Mouse (Mus musculus) lung, postnatal 0 days (tissue): ENCODE results near the gene Asgr1. TPM values are rescaled to one million over a fixed set of nuclear protein-coding genes. Genes with fewer than 3 reads are reported as not detected.
A peak's percentile ranks its signal among the peaks of the same experiment; 100 is the strongest.

Experiments used
- ATAC-seq: fragments of 200-750 bp; cut with Nextera tagmentation; 2 replicates; pipeline ENCODE4 v1.8.0; 2017; ENCODE audit warnings: moderate library complexity
- DNase-seq: peaks from one replicate; pipeline ENCODE4 v3.0.0-alpha.2; 2016; ENCODE audit warnings: low spot score
- H3K27ac ChIP-seq: fragments of 300-500 bp; sonication (generic); 2 replicates; pipeline ENCODE4 v1.5.1; 2014; ENCODE audit warnings: antibody characterized with exemption, mild to moderate bottlenecking, low read length, mixed read lengths
- H3K27me3 ChIP-seq: fragments of 300-500 bp; sonication (generic); replicated peaks from 2 replicates; pipeline ENCODE4 v1.6.1; 2014; ENCODE audit warnings: low read length, mixed read lengths; ENCODE audit not compliant: insufficient read depth
- H3K36me3 ChIP-seq: fragments of 300-500 bp; sonication (generic); 2 replicates; pipeline ENCODE4 v1.6.1; 2014; ENCODE audit warnings: low read length, mixed read lengths; ENCODE audit not compliant: insufficient read depth
- H3K4me1 ChIP-seq: fragments of 300-500 bp; sonication (generic); 2 replicates; pipeline ENCODE4 v1.6.1; 2014; ENCODE audit warnings: antibody characterized with exemption, low read depth, low read length, mixed read lengths; ENCODE audit not compliant: insufficient read depth
- H3K4me2 ChIP-seq: fragments of 300-500 bp; sonication (generic); replicated peaks from 2 replicates; pipeline ENCODE4 v1.6.1; 2014; ENCODE audit warnings: low read depth, mild to moderate bottlenecking, low read length, moderate library complexity, mixed read lengths
- H3K4me3 ChIP-seq: fragments of 300-500 bp; sonication (generic); 2 replicates; pipeline ENCODE4 v1.5.1; 2014; ENCODE audit warnings: low read depth, low read length
- H3K9ac ChIP-seq: fragments of 300-500 bp; sonication (generic); replicated peaks from 2 replicates; pipeline ENCODE4 v1.6.1; 2014; ENCODE audit warnings: low read depth, mild to moderate bottlenecking
- H3K9me3 ChIP-seq: fragments of 300-500 bp; sonication (generic); 2 replicates; pipeline ENCODE4 v1.6.1; 2016; ENCODE audit warnings: low read length, mixed read lengths
- CTCF ChIP-seq: IDR thresholded peaks from 2 replicates; pipeline ENCODE4 v1.5.1; 2016; ENCODE audit warnings: antibody characterized with exemption, mild to moderate bottlenecking
- EP300 ChIP-seq: IDR thresholded peaks from 2 replicates; pipeline ENCODE4 v1.6.1; 2016; ENCODE audit warnings: antibody characterized with exemption, mild to moderate bottlenecking, control low read depth
- WGBS: fragments of 180-500 bp; shearing (Covaris S2); extraction: QIAGEN DNeasy Blood & Tissue Kit; methylation state at CpG from one replicate; pipeline ENCODE4 v1.1.7; 2014; 5-methylcytosine and 5-hydroxymethylcytosine counted together
- polyA plus RNA-seq: library from polyadenylated mRNA; unstranded; fragments of >200 nt; fragmentation: Nextera tagmentation; extraction: Ambion mirVana; gene quantifications from 2 replicates; pipeline ENCODE4 v1.2.1, GENCODE M21; 2015

The Asgr1 gene
- polyA plus RNA-seq, 1 experiment from 2014 or later = 0.81 TPM

GRCm38 (mm10) chr11:70028401-70029129, 25.3 kb upstream of the Asgr1 start:
- DNase-seq = peak; percentile 55
- H3K4me1 ChIP-seq = peaks cover 7% of the 10 kb centered on the region; the same call in 1 of the 2 replicates
- H3K9ac ChIP-seq = no peak overlapping the region; the same call in 1 of the 2 replicates
- peak overlapping the region; percentile 25 for H3K4me2 ChIP-seq
- H3K27ac ChIP-seq = no peak overlapping the region
- no peaks in the 10 kb centered on the region for H3K9me3 ChIP-seq
- no peaks in the 10 kb centered on the region for H3K27me3 ChIP-seq
- 23% methylated on average over 12 of the region's 12 CpGs for WGBS
- TF ChIP-seq EP300 = no peak
- TF ChIP-seq CTCF = no peak
- ATAC-seq = peak; percentile 28
- H3K4me3 ChIP-seq = no peak overlapping the region
- no peaks in the 10 kb centered on the region; the same call in 1 of the 2 replicates for H3K36me3 ChIP-seq

DNA sequence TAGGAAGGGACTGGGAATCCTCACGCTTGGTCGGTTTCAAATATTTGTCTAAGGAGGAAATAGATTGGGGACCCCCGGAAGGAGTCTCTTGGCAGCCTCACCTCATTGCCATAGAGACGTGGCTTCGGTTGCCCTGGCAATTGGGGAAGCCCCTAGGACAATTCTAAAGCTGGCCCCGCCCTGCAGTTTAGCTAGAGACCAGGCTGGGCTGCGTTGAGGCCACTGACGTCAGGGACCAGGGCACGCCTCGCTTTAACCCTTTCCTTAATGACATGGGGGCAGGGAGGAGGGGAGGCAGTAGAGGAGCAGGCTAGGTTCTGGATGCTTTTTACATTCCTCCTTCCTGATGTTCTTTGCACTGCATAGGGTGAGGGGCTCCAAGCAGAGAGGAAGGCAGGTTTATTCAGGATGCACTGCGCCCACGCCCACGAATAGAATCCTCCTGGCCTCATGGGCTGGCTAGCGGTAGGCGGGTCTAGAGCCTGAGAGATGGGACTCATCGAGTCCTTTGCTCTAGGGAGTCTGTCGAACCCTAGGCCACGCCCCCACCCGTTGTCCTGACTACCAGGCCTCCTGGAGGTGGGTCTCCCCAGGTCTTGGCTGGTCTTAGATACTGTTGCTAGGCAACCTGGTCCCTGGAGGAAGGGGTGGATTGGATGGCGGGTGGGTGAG, 24.6 kb upstream of the Asgr1 start:
- H3K4me2 ChIP-seq = peak overlapping the region; percentile 25
- H3K9ac ChIP-seq = no peak overlapping the region; the same call in 1 of the 2 replicates
- no peak for TF ChIP-seq EP300
- TF ChIP-seq CTCF = no peak
- H3K4me1 ChIP-seq = peaks cover 7% of the 10 kb centered on the region; the same call in 1 of the 2 replicates
- no peaks in the 10 kb centered on the region for H3K9me3 ChIP-seq
- H3K4me3 ChIP-seq = no peak overlapping the region
- 3% methylated on average over 20 of the region's 20 CpGs for WGBS
- H3K27me3 ChIP-seq = no peaks in the 10 kb centered on the region
- no peaks in the 10 kb centered on the region; the same call in 1 of the 2 replicates for H3K36me3 ChIP-seq
- DNase-seq = peak; percentile 81
- H3K27ac ChIP-seq = no peak overlapping the region
- ATAC-seq = peak; percentile 78

DNA sequence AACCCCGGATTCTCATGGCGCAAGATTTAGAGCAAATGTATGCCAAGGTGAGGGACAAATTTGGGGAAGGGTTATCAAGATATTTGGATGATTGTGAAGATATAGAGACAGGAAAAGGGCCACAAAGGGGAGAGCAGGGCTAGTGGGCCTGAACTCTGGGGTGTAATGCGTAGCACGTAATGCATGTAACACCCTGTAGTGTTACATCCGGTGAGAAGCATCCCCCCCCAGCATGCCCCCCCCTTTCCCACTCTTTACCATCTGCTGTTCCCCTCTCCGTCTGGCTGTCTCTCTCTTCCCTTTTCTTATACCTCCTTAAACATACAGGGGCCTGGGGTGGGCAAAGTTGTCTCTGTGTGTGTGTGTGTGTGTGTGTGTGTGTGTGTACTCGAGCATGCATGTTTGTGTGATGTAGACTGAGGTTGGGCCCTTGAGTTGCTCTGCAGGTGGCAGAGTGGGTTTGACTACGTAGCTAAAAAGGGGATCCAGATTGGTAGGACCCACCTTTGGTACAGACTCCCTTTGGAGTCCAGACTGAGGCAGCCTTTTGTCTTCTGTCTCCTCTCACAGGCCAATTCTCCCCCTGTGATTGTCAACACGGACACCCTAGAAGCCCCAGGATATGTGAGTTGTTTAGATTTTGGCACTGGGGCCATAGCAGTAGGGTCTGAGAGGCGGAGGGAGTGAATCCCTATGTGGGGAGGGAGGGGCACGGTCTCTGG, 23.9 kb upstream of the Asgr1 start:
- Histone ChIP-seq H3K27me3 (no peaks in the 10 kb centered on the region), H3K27ac (no peak overlapping the region), H3K4me1 (peaks cover 7% of the 10 kb centered on the region; the same call in 1 of the 2 replicates), H3K4me2 (no peak overlapping the region), H3K4me3 (no peak overlapping the region), H3K9me3 (no peaks in the 10 kb centered on the region), H3K36me3 (no peaks in the 10 kb centered on the region; the same call in 1 of the 2 replicates), H3K9ac (no peak overlapping the region)
- no peak for DNase-seq
- no peak for ATAC-seq
- no peak for TF ChIP-seq EP300
- WGBS = 40% methylated on average over 11 of the region's 11 CpGs

- Histone ChIP-seq H3K4me3 (no peak overlapping the region), H3K9ac (no peak overlapping the region), H3K4me1 (peaks cover 7% of the 10 kb centered on the region; the same call in 1 of the 2 replicates), H3K27me3 (no peaks in the 10 kb centered on the region), H3K36me3 (no peaks in the 10 kb centered on the region; the same call in 1 of the 2 replicates), H3K4me2 (no peak overlapping the region), H3K9me3 (no peaks in the 10 kb centered on the region), H3K27ac (no peak overlapping the region)
- TF ChIP-seq CTCF (no peak), EP300 (no peak)
- no peak for DNase-seq
- 93% methylated on average over 28 of the region's 28 CpGs for WGBS
- no peak for ATAC-seq
Measured at GRCm38 (mm10) chr11:70030651-70031320, 23.1 kb upstream of the Asgr1 start.

DNA sequence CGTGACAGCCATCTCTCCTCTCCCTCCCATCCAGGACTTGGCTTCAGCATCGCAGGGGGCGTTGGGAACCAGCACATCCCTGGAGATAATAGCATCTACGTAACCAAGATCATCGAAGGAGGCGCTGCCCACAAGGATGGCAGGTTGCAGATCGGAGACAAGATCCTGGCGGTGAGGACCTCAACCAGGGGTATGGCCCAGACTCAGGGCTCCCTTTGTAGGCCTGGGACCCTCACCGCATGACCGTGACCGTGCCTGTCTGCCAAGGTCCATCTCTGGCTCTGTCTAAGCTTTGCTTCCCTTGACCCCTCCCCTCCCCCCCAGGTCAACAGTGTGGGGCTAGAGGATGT, 22.6 kb upstream of the Asgr1 start:
- ATAC-seq (no peak), DNase-seq (no peak)
- Histone ChIP-seq H3K4me2 (no peak overlapping the region), H3K4me1 (peaks cover 7% of the 10 kb centered on the region; the same call in 1 of the 2 replicates), H3K9ac (no peak overlapping the region), H3K36me3 (no peaks in the 10 kb centered on the region; the same call in 1 of the 2 replicates), H3K4me3 (no peak overlapping the region), H3K9me3 (no peaks in the 10 kb centered on the region), H3K27ac (no peak overlapping the region), H3K27me3 (no peaks in the 10 kb centered on the region)
- WGBS = 97% methylated on average over 11 of the region's 11 CpGs
- TF ChIP-seq EP300 (no peak), CTCF (no peak)

DNA sequence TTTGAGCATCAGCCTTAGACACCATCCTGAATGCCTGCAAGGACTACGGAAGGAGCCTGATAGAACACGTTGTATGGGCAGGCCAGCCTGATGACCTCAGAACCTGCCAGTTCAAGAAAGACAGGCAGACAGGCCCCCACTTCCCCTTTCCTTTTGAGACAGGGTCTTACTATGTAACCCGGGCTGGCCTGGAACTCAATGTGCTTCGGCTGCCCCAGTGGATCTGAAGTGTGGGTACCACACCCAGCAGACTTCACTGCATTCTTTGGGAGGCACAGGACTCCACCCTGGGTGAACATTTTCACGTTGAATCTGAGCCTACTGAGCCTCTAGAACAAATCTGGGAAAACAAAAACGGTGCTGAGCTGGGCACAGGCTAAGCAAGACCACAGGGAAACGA, 15.7 kb upstream of the Asgr1 start:
- Histone ChIP-seq H3K9me3 (no peaks in the 10 kb centered on the region), H3K27ac (no peak overlapping the region), H3K27me3 (no peaks in the 10 kb centered on the region), H3K4me1 (no peaks in the 10 kb centered on the region), H3K4me2 (no peak overlapping the region), H3K36me3 (no peaks in the 10 kb centered on the region), H3K4me3 (no peak overlapping the region), H3K9ac (no peak overlapping the region)
- no peak for DNase-seq
- 54% methylated on average over 7 of the region's 7 CpGs for WGBS
- ATAC-seq = peak; percentile 65
- TF ChIP-seq EP300 (peak; percentile 31; the same call in 1 of the 2 replicates), CTCF (no peak)
